Mouse (Mus musculus) E14TG2a.4 (cell line): ENCODE measurements around the gene Hba-a1.

ENCODE experiments used
- H3K27me3 ChIP-seq: 2 replicates; pipeline ENCODE4 v1.6.1; 2014; ENCODE audit warnings: low read length, control low read depth; ENCODE audit not compliant: insufficient read depth
- H3K36me3 ChIP-seq: 2 replicates; pipeline ENCODE4 v1.6.1; 2014; ENCODE audit warnings: low read length, control low read depth; ENCODE audit not compliant: insufficient read depth
- H3K4me1 ChIP-seq: replicated peaks from 2 replicates; pipeline ENCODE4 v1.6.1; 2014; ENCODE audit warnings: low read depth, low read length, control low read depth
- H3K4me3 ChIP-seq: replicated peaks from 2 replicates; pipeline ENCODE4 v1.5.1; 2014; ENCODE audit warnings: mild to moderate bottlenecking, low read length
- H3K9me3 ChIP-seq: 2 replicates; pipeline ENCODE4 v1.6.1; 2014; ENCODE audit warnings: low read length, control low read depth
- CTCF ChIP-seq: conservative IDR thresholded peaks from 2 replicates; pipeline ENCODE4 v1.5.1; 2014; ENCODE audit warnings: low read length
- NANOG ChIP-seq: IDR thresholded peaks from 2 replicates; pipeline ENCODE4 v1.6.1; 2014; ENCODE audit warnings: borderline replicate concordance, low read length, mixed read lengths
- POU5F1 ChIP-seq: IDR thresholded peaks from 2 replicates; pipeline ENCODE4 v1.6.1; 2014; ENCODE audit warnings: low read length, borderline replicate concordance

Hba-a1 gene

GRCm38 (mm10) chr11:32267188-32267884, 16.0 kb upstream of the Hba-a1 start, which contains the start of gene Nprl3:
Gene Nprl3 (minus strand): TSS chr11:32267707.
- Histone ChIP-seq H3K36me3 (peaks cover 12% of the 10 kb centered on the region), H3K9me3 (no peaks in the 10 kb centered on the region), H3K27me3 (peaks cover 32% of the 10 kb centered on the region), H3K4me1 (peaks cover 25% of the 10 kb centered on the region), H3K4me3 (peak within 1 kb of the TSS; percentile 90)
- no peak for TF ChIP-seq POU5F1
- no peak for TF ChIP-seq CTCF
- TF ChIP-seq NANOG: no peak

DNA sequence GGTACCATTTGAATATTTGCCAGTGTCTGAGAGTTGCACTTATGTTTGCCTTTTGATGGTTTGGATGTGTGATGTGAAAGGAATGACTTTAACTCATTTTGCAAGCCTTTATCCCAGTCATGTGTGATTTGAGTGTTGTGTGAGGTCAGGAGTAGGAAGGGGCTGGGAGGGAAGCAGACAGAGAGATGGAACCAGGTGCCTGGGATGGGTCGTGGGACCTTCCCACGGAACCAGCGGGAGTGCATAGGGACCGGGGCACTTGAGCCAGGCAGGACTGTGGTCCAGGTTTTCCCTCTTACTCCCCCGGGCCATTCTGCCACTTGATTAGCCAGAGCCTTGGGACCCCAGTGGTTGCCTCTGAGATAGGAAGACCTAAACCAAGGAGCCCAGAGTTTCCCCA, 15.3 kb upstream of the Hba-a1 start:
- TF ChIP-seq CTCF: no peak
- no peak for TF ChIP-seq POU5F1
- no peak for TF ChIP-seq NANOG
- Histone ChIP-seq H3K4me3 (peak overlapping the region; percentile 90), H3K9me3 (no peaks in the 10 kb centered on the region), H3K27me3 (peaks cover 33% of the 10 kb centered on the region), H3K36me3 (peaks cover 6% of the 10 kb centered on the region), H3K4me1 (peaks cover 20% of the 10 kb centered on the region)

GRCm38 (mm10) chr11:32268952-32269351, 14.4 kb upstream of the Hba-a1 start:
- H3K9me3 ChIP-seq: no peaks in the 10 kb centered on the region
- H3K4me1 ChIP-seq: peaks cover 16% of the 10 kb centered on the region
- peaks cover 33% of the 10 kb centered on the region for H3K27me3 ChIP-seq
- no peak for TF ChIP-seq NANOG
- TF ChIP-seq CTCF: no peak
- no peak for TF ChIP-seq POU5F1
- H3K4me3 ChIP-seq: no peak overlapping the region
- 0 out of 2 replicates have a peak, but pooled peaks cover 3% of the 10 kb centered on the region for H3K36me3 ChIP-seq

DNA sequence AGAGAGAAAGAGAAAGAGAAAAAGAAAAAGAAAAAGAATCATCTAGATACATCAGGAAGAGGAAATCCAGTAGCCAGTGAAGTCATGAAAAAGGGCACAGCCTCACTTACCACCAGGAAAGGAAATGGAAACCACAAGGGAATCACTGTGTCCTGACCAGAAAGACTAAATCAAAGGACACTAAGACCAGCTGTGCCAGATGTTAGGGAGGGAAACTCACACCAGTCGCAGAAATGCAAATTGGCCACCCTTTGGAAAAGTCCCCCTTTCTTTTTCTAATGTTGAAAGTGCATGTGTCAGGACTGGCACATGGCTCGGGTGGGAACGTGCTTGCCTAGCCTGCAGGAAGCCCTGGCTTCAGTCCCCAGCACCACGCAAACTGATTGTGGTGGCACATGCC, 12.1 kb upstream of the Hba-a1 start:
- Histone ChIP-seq H3K4me1 (peaks cover 12% of the 10 kb centered on the region), H3K4me3 (no peak overlapping the region), H3K27me3 (peaks cover 46% of the 10 kb centered on the region), H3K9me3 (no peaks in the 10 kb centered on the region), H3K36me3 (no peaks in the 10 kb centered on the region)
- TF ChIP-seq NANOG (no peak), CTCF (no peak), POU5F1 (no peak)

DNA sequence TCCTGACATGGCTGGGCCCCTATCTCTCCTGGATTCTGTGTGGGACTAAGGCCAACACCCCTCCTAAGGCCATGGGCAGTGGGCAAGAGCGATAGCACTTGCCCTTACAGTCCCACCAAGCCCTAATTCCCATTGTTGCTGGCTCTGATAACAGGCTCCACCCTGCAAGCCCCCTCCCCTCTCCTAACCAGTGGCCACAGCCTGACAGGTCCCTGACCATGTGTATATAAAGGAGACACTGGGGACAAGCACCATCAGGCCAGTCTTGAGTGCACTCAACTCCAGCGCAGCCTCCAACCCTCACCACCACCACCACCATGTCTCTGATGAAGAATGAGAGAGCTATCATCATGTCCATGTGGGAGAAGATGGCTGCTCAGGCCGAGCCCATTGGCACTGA, 7.0 kb upstream of the Hba-a1 start, which contains the start of gene Hba-x:
Hba-x (plus strand) TSS at position 54 of the 400 bp plus-strand sequence.
- Histone ChIP-seq H3K4me3 (no peak within 1 kb of the TSS), H3K4me1 (peaks cover 14% of the 10 kb centered on the region), H3K36me3 (no peaks in the 10 kb centered on the region), H3K9me3 (no peaks in the 10 kb centered on the region), H3K27me3 (peaks cover 74% of the 10 kb centered on the region)
- TF ChIP-seq NANOG (no peak), POU5F1 (no peak), CTCF (no peak)

DNA sequence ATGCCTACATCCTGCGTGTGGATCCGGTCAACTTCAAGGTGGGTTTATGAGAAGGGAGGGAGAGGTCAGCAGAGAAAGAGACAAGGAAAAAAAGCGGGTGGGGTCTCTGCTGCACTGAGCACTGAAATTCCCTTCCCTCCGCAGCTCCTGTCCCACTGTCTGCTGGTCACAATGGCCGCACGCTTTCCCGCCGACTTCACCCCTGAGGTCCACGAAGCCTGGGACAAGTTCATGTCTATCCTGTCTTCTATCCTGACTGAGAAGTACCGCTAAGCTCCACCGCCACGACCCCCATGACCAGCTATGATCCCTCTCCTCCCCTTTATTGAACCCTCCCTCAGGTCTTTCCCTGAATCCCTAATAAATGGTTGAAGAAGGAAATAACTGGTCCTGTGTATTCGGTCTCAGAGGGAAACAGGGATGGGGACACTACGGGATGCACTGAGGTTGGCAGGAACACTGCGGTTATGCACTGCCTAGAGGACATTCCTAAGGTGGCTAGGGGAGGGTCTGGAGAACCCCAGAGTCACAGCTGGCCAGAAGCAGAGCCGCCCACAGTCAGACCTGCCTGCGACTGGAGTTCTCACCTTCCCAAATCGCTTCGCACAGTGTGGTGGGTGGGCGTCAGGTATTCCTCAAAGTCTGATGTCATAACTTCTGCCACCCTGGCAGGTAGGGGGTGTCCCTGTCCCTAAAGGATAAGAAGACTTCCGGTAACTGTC, 5.4 kb upstream of the Hba-a1 start:
- Histone ChIP-seq H3K27me3 (peaks cover 74% of the 10 kb centered on the region), H3K4me3 (peak overlapping the region; percentile 54), H3K36me3 (no peaks in the 10 kb centered on the region), H3K4me1 (peaks cover 14% of the 10 kb centered on the region), H3K9me3 (no peaks in the 10 kb centered on the region)
- no peak for TF ChIP-seq NANOG
- no peak for TF ChIP-seq CTCF
- TF ChIP-seq POU5F1: no peak

- peaks cover 74% of the 10 kb centered on the region for H3K27me3 ChIP-seq
- no peaks in the 10 kb centered on the region for H3K9me3 ChIP-seq
- no peak for TF ChIP-seq POU5F1
- TF ChIP-seq NANOG: no peak
- TF ChIP-seq CTCF: no peak
- H3K4me1 ChIP-seq: peaks cover 14% of the 10 kb centered on the region
- H3K4me3 ChIP-seq: no peak overlapping the region; the same call in 1 of the 2 replicates
- no peaks in the 10 kb centered on the region for H3K36me3 ChIP-seq
Measured at GRCm38 (mm10) chr11:32278458-32278957, 4.8 kb upstream of the Hba-a1 start.

DNA sequence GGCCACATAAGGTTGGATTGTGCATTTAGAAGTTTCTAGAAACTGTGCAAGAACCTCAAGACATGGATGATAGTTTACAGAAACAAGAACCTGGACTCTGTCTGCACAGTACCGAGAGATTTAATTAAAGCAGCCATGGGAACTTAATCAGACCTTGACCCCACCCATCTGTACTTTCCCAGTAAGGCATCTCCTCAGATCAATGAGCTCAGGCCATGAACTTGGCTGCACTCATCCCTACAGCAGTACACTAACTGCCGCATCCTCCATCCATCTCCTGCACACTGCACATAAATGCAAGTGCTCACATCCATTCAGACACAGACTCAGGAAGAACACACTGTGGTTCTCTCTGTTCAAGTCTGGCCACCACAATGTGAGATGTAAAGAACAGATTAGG, 2.7 kb upstream of the Hba-a1 start:
- Histone ChIP-seq H3K27me3 (peaks cover 67% of the 10 kb centered on the region), H3K36me3 (no peaks in the 10 kb centered on the region)

More for the DNA sequence above, 2.7 kb upstream of the Hba-a1 start:
- Histone ChIP-seq H3K4me3 (no peak overlapping the region), H3K9me3 (no peaks in the 10 kb centered on the region), H3K4me1 (peaks cover 14% of the 10 kb centered on the region)
- TF ChIP-seq POU5F1: no peak
- TF ChIP-seq CTCF: no peak
- no peak for TF ChIP-seq NANOG
